Mouse (Mus musculus): ENCODE results near the gene Nif3l1.

- TF ChIP-seq MAFK (IDR thresholded peaks at IDR 0.05; ENCODE audit: insufficient replicate concordance, low read length) (no peak), MAZ (IDR thresholded peaks at IDR 0.05; ENCODE audit: low read depth, low read length) (no peak), POLR2A (IDR thresholded peaks at IDR 0.05; ENCODE audit: low read depth, low read length) (no peak), CTCF (conservative IDR thresholded peaks at IDR 0.05 in 1 of 2, IDR thresholded peaks at IDR 0.05 in 1 of 2; ENCODE audit: low read depth in 2 of 2, low read length in 2 of 2) (no peak)
Observed at GRCm38 (mm10) chr1:58410198-58410588, 34.8 kb upstream of the Nif3l1 start.
